ENCODE assay signal across 7 mouse cellular contexts in the genomic region with DNA sequence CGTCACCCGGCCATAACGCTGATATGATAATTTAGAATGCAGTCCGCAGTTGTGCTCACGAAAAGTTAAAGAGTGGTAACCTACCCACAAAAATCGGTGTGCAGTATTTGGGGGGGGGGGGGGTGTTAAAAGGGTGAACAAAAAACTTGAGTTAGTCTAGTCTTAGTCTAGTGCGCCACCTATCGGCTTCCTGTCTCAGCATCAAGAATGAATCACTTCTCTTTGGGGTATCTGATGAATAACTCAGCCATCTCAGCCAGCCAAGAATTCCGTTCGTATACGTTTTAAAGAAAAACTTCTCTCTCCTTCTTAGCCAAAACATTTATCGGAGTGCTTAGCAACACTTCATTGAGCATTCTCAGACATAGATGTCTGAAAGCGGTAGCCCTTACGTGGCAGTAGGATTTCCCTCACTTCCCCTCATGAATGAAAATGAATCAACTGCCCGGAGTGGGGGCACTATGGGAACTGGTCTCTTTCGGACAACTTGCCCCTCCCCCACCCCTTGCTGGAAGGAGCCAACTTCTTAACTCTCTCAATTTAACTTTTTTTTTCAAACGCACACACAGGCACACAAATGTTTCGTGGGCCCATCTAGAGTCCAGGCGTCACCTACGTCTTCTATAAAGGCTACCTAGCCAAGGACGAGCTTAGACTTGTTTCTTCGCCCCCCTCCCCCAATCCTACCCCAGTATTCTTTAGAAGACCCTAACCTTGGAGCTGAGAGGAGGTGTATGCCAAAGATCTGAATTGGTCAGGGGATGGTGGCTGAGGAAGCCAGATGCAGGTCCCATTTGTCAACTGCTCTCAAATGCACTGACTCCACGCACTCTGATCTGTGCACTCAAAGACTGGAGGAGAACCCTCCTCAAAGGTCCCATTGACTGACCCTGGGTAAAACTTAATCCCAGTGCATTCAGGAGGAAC. TPM values are rescaled to one million over a fixed set of nuclear protein-coding genes. Genes with fewer than 3 reads are reported as not detected.
DNase-seq lines count a peak whose midpoint lies in the region; ATAC-seq and TF ChIP-seq lines count a peak whose summit lies in the region.

No protein-coding gene starts in this region.

- H3K36me3 ChIP-seq in hindbrain, embryonic 15.5 days = no peaks in the 10 kb centered on the region
- no peaks in the 10 kb centered on the region for H3K36me3 ChIP-seq in splenic B cell, adult 2 months (ENCODE audit: control insufficient read depth, insufficient read depth, low read length, poor library complexity, severe bottlenecking)

- TF ChIP-seq CTCF in left cerebral cortex, adult 2 months (IDR thresholded peaks at IDR 0.05) = peak; percentile 69

- H3K9ac ChIP-seq in hindbrain, embryonic 15.5 days = no peak overlapping the region

- H3K27ac ChIP-seq in hindbrain, embryonic 15.5 days (replicated peaks) = no peak overlapping the region
- H3K27ac ChIP-seq in left cerebral cortex, adult 2 months = no peak overlapping the region

- H3K9me3 ChIP-seq in hindbrain, embryonic 15.5 days = no peaks in the 10 kb centered on the region

- peaks cover 51% of the 10 kb centered on the region for H3K4me1 ChIP-seq in hindbrain, embryonic 15.5 days (replicated peaks)

- H3K4me2 ChIP-seq in hindbrain, embryonic 15.5 days = peak overlapping the region; percentile 85

- H3K4me3 ChIP-seq in hindbrain, embryonic 15.5 days = peak overlapping the region; percentile 47
- peak overlapping the region; percentile 46; the same call in 1 of the 2 replicates for H3K4me3 ChIP-seq in left cerebral cortex, adult 2 months

- intact Hi-C loops in left cerebral cortex, adult 2 months (cut with DNase I) = loop anchor here (1.0 to 10.0 kb wide), 3 partner anchors 322 to 672 kb away; no protein-coding TSS in a partner anchor

- no peak for ATAC-seq in hindbrain, embryonic 15.5 days (ENCODE audit: low FRiP score, low read depth)
- ATAC-seq in megakaryocyte progenitor cell, adult 5-6 weeks (replicated peaks; ENCODE audit: poor library complexity) = peak; percentile 62

- WGBS in hindbrain, embryonic 15.5 days = 6% methylated on average over 23 of the region's 23 CpGs

- peak; percentile 84 for DNase-seq in adipocyte (ENCODE audit: low spot score)
- DNase-seq in cerebellum, postnatal 25 days = peak; percentile 74 to 90
- peak; percentile 61 for DNase-seq in gastrocnemius, adult 18-20 months (ENCODE audit: low spot score)
- DNase-seq in left cerebral cortex, adult 2 months (ENCODE audit: extremely low spot score in 1 of 2, low spot score in 2 of 2) = peak; percentile 69 to 76
- peak; percentile 72 for DNase-seq in splenic B cell, adult 2 months (ENCODE audit: low read depth, low spot score)

- peaks cover 26% of the 10 kb centered on the region for H3K27me3 ChIP-seq in hindbrain, embryonic 15.5 days
- peaks cover 2% of the 10 kb centered on the region; the same call in 1 of the 2 replicates for H3K27me3 ChIP-seq in splenic B cell, adult 2 months (ENCODE audit: control insufficient read depth, insufficient read depth, low read length, poor library complexity, severe bottlenecking)

RNA-seq across cellular contexts. Expression of a gene that starts 1.5 kb away (rescaled TPM):
- 1 to 10 TPM; 1.8 to 7.3 TPM for total RNA-seq in gastrocnemius, adult 18-20 months (2021)
- polyA plus RNA-seq in hindbrain, embryonic 15.5 days (2015; fragmentation: Nextera tagmentation; extraction: Ambion mirVana) = 5.9 and 7.7 TPM in 2 replicates
- 1 to 10 TPM; 6.3 to 7.4 TPM for total RNA-seq in left cerebral cortex, adult 2 months (2021)
- total RNA-seq in megakaryocyte progenitor cell, adult 5-6 weeks (2015) = not detected in 2 replicates
- total RNA-seq in megakaryocyte progenitor cell, adult 5-6 weeks (2017) = not detected in 2 replicates

RNA-seq across cellular contexts. Expression of a gene that starts 42.5 kb away (rescaled TPM):
- total RNA-seq in gastrocnemius, adult 18-20 months (2021) = 100 to 1,000 TPM; 339 to 412 TPM
- polyA plus RNA-seq in hindbrain, embryonic 15.5 days (2015; fragmentation: Nextera tagmentation; extraction: Ambion mirVana) = 828 and 936 TPM in 2 replicates
- 100 to 1,000 TPM; 343 to 356 TPM for total RNA-seq in left cerebral cortex, adult 2 months (2021)
- 482 and 517 TPM in 2 replicates for total RNA-seq in megakaryocyte progenitor cell, adult 5-6 weeks (2015)
- total RNA-seq in megakaryocyte progenitor cell, adult 5-6 weeks (2017) = 92.4 and 175 TPM in 2 replicates
